Mouse (Mus musculus): ENCODE measurements around the gene Sema6d.

- TF ChIP-seq CTCF (IDR thresholded peaks at IDR 0.05; ENCODE audit: insufficient read depth, low read length) (no peak), POLR2A (IDR thresholded peaks at IDR 0.05; ENCODE audit: borderline replicate concordance, extremely low read depth, low read depth, low read length) (no peak)
These were observed 154.9 kb downstream of the Sema6d start for GRCm38 (mm10) chr2:124244543-124245245.

Data from lung, adult 2 months (tissue).